Mouse (Mus musculus) hindbrain, embryonic 13.5 days (tissue): Measurements from ENCODE around the gene Wasl. TPM values are rescaled to one million over a fixed set of nuclear protein-coding genes. Genes with fewer than 3 reads are reported as not detected.

Experiments used
- ATAC-seq: fragments of 200-750 bp; cut with Nextera tagmentation; 2 replicates; pipeline ENCODE4 v1.8.0; 2017; ENCODE audit warnings: moderate TSS enrichment; ENCODE audit not compliant: low FRiP score
- H3K27ac ChIP-seq: fragments of 300-500 bp; sonication (generic); 2 replicates; pipeline ENCODE4 v1.5.1; 2015; ENCODE audit warnings: inconsistent platforms, mild to moderate bottlenecking, moderate library complexity
- H3K27me3 ChIP-seq: fragments of 300-500 bp; sonication (generic); 2 replicates; pipeline ENCODE4 v1.6.1; 2015; ENCODE audit warnings: mild to moderate bottlenecking, inconsistent platforms
- H3K36me3 ChIP-seq: fragments of 300-500 bp; sonication (generic); 2 replicates; pipeline ENCODE4 v1.6.1; 2015; ENCODE audit warnings: mild to moderate bottlenecking, inconsistent platforms
- H3K4me1 ChIP-seq: fragments of 300-500 bp; sonication (generic); replicated peaks from 2 replicates; pipeline ENCODE4 v1.6.1; 2015; ENCODE audit warnings: inconsistent platforms
- H3K4me2 ChIP-seq: fragments of 300-500 bp; sonication (generic); 2 replicates; pipeline ENCODE4 v1.6.1; 2015; ENCODE audit warnings: inconsistent platforms, mild to moderate bottlenecking, moderate library complexity
- H3K4me3 ChIP-seq: fragments of 300-500 bp; sonication (generic); 2 replicates; pipeline ENCODE4 v1.5.1; 2015; ENCODE audit warnings: mild to moderate bottlenecking, inconsistent platforms
- H3K9ac ChIP-seq: fragments of 300-500 bp; sonication (generic); 2 replicates; pipeline ENCODE4 v1.6.1; 2015; ENCODE audit warnings: mild to moderate bottlenecking, inconsistent platforms
- H3K9me3 ChIP-seq: fragments of 300-500 bp; sonication (generic); 2 replicates; pipeline ENCODE4 v1.6.1; 2016; ENCODE audit warnings: inconsistent platforms
- WGBS: fragments of 180-500 bp; shearing (Covaris S2); methylation state at CpG from one replicate; pipeline ENCODE4 v1.1.7; 2015; 5-methylcytosine and 5-hydroxymethylcytosine counted together
- polyA plus RNA-seq: library from polyadenylated mRNA; unstranded; fragments of >200 nt; fragmentation: Nextera tagmentation; extraction: Ambion mirVana; gene quantifications from 2 replicates; pipeline ENCODE4 v1.2.1, GENCODE M21; 2015

Gene Wasl
- polyA plus RNA-seq, 1 experiment from 2014 or later, result 63.5 TPM

DNA sequence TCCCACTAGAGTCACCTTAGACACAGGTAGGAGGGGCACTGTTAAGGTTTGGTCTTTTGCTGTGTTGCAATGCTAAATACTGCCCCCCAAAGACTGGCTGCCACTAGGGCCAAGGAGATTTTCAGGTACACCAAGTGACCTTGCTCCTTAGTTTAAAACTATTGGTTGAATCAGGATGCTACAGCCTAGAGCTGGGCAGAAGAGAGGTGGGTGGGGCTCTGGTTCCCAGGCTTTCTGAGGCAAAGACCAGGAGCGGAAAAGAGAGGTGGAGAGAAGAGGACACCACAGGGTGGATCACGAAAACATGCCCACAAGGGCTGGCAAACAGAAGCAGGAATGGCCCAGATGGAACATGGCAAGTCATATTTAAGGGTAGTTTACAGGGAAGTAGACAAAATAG, 22.6 kb downstream of the Wasl start:
- H3K4me1 ChIP-seq, result peaks cover 5% of the 10 kb centered on the region; the same call in 1 of the 2 replicates
- no peaks in the 10 kb centered on the region for H3K36me3 ChIP-seq
- H3K27ac ChIP-seq, result no peak overlapping the region
- H3K9me3 ChIP-seq, result no peaks in the 10 kb centered on the region
- H3K4me2 ChIP-seq, result no peak overlapping the region
- no peak for ATAC-seq
- WGBS, result 95% methylated on average over 2 of the region's 2 CpGs
- H3K27me3 ChIP-seq, result no peaks in the 10 kb centered on the region
- H3K4me3 ChIP-seq, result no peak overlapping the region
- H3K9ac ChIP-seq, result no peak overlapping the region

DNA sequence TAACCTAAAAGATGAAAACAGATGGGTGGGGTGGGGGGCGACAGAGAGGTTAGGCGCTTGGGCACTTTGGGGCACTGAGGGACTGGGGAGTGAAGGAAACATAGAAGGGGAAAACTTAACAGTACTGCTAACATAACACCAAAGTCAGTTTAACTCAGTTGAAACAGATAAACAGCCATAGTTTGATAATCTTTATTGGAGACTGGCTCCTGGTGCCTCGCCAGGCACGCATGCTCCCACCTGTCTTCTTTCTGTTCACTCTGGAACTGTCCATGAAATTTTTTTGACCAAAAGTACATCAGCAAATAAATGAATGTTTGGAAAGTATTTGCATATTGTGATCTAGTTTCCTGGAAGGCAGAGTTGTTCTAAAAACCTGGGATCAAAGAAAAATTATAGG, 23.5 kb downstream of the Wasl start:
- H3K9ac ChIP-seq, result no peak overlapping the region
- no peaks in the 10 kb centered on the region for H3K36me3 ChIP-seq
- H3K4me2 ChIP-seq, result no peak overlapping the region
- 97% methylated on average over 4 of the region's 4 CpGs for WGBS
- no peaks in the 10 kb centered on the region for H3K27me3 ChIP-seq
- H3K27ac ChIP-seq, result no peak overlapping the region
- H3K9me3 ChIP-seq, result no peaks in the 10 kb centered on the region
- no peak for ATAC-seq
- H3K4me3 ChIP-seq, result no peak overlapping the region
- H3K4me1 ChIP-seq, result peaks cover 5% of the 10 kb centered on the region; the same call in 1 of the 2 replicates

DNA sequence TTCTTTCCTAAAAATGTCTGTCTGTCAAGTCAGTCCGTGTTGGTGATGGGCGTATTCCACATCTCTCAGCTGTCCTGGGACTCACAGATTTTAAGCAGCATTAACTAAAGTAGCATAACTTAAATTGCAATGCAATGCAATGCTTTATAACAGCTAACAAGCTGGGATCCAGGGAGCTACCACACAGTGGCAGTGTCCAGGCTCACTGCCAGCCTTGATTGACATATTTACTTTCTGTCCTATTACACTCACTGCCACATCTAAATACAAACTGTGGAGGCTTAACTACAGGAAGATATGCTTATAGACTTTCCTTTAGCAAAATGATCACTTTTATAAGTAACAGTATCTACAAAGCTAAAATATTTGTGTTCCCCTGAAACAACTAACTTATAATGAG, 29.0 kb downstream of the Wasl start:
- H3K27me3 ChIP-seq, result no peaks in the 10 kb centered on the region
- 0 out of 2 replicates have a peak, but pooled peaks cover 5% of the 10 kb centered on the region for H3K4me1 ChIP-seq
- no peak overlapping the region for H3K4me3 ChIP-seq
- no peak overlapping the region for H3K4me2 ChIP-seq
- 93% methylated on average over 2 of the region's 2 CpGs for WGBS
- ATAC-seq, result no peak
- peaks cover 11% of the 10 kb centered on the region for H3K36me3 ChIP-seq
- no peaks in the 10 kb centered on the region for H3K9me3 ChIP-seq
- no peak overlapping the region for H3K27ac ChIP-seq
- H3K9ac ChIP-seq, result no peak overlapping the region

DNA sequence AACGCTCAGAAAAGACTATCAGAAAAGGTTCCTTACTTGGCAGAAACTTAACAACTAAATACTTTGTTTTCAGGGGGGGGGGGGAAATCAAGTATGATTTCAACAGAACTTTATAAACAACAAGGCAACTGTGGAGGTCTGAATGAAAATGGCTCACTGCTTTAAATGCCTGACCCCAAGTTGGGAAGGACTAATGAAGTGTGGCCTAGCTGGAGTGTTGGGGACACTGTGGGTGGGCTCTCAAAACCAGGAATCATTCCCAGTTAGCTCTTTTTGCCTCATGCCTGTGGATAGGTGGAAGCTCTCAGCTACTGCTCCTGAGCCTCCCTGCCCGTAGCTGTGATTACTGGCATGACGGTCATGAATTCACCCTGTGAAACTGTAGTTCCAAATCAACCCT, 30.7 kb downstream of the Wasl start:
- Histone ChIP-seq H3K4me3 (no peak overlapping the region), H3K27ac (no peak overlapping the region), H3K9ac (no peak overlapping the region), H3K36me3 (peaks cover 11% of the 10 kb centered on the region), H3K4me2 (no peak overlapping the region), H3K9me3 (no peaks in the 10 kb centered on the region), H3K27me3 (no peaks in the 10 kb centered on the region), H3K4me1 (0 out of 2 replicates have a peak, but pooled peaks cover 5% of the 10 kb centered on the region)
- ATAC-seq, result no peak
- WGBS, result 92% methylated on average over 3 of the region's 3 CpGs

DNA sequence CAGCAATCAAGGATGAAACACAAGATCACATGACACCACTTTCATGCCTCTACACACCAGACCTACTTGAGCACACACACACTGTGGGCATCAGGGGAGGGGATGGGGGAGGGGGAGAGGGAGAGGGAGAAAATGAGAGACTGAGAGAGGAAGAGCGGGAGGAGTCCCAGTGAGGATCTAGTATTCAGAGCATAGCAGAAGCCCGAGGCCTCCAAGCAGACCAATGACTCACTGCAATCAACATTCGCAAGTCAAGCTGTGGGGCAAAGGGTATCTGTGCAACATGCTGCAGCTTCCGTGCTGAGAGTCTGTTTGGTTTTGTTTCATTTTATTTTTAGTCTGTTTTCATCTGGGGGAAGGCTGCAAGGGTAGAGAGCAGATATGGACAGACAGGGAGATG, 32.7 kb downstream of the Wasl start:
- Histone ChIP-seq H3K27me3 (no peaks in the 10 kb centered on the region), H3K4me1 (0 out of 2 replicates have a peak, but pooled peaks cover 5% of the 10 kb centered on the region), H3K9ac (no peak overlapping the region), H3K36me3 (peaks cover 11% of the 10 kb centered on the region), H3K27ac (no peak overlapping the region), H3K4me3 (no peak overlapping the region), H3K9me3 (no peaks in the 10 kb centered on the region), H3K4me2 (no peak overlapping the region)
- WGBS, result 83% methylated on average over 4 of the region's 4 CpGs
- no peak for ATAC-seq

DNA sequence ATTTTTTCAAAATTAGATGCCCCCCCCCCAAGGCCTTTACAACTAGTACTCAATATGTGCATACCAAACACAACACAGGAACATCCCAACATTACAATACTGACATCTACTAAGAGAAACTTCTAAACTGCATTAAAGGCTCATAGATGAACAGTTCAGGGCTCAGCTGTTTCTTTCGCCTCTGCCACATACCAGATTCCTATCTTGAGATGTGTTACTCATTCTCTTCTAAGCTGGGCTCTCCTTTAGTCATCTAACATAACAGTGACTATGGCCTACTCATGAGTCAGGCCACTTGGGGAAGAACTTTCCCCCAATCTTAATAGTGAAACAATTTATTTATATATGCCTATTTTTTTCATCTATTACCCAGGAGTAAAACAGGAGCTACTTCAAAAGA, 36.3 kb downstream of the Wasl start:
- 77% methylated on average over 1 of the region's 1 CpGs for WGBS
- peaks cover 17% of the 10 kb centered on the region for H3K36me3 ChIP-seq
- ATAC-seq, result no peak

DNA sequence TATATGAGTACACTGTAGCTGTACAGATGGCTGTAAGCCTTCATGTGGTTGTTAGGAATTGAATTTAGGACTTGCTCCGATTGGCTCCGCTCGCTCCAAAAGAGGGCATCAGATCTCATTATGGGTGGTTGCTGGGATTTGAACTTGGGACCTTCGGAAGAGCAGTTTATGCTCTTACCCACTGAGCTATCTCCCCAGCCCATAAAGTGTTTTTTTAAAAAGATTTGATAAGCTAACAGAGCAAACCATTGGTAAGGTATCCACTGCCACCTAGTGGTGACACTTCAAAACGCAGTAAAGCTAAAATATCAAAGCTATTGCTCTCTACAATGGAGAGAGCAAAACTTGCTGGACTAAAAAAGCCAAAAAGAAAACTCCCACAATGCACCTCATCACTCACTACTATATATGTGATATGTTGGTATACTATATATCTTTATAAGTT, 37.2 kb downstream of the Wasl start:
- no peak overlapping the region for H3K9ac ChIP-seq
- peak; percentile 63 for ATAC-seq

More for the DNA sequence above, 36.3 kb downstream of the Wasl start:
- Histone ChIP-seq H3K27ac (no peak overlapping the region), H3K4me3 (no peak overlapping the region), H3K4me2 (no peak overlapping the region), H3K9me3 (no peaks in the 10 kb centered on the region), H3K9ac (no peak overlapping the region), H3K4me1 (0 out of 2 replicates have a peak, but pooled peaks cover 5% of the 10 kb centered on the region), H3K27me3 (no peaks in the 10 kb centered on the region)

DNA sequence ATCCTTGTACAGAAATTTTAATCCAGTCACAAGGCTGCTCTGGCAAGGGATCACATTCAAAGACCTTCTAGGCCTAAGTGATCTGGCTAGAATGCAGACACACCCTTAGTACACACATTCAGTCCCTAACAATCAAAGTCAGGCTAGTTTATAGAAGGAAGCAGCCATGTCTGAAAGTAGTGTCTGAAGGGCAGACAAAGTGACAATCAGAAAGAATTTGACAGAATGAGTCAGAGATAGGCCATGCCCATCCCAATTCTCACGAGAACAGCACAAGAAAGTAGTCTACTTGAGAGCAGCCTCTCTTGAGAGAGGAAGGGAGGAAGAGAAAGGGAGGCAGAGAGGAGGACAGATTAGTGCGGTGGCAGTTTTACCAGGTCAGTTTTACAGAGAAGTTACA, 42.7 kb downstream of the Wasl start:
- WGBS, result 91% methylated on average over 2 of the region's 2 CpGs
- no peaks in the 10 kb centered on the region for H3K9me3 ChIP-seq
- no peak overlapping the region for H3K9ac ChIP-seq
- ATAC-seq, result no peak
- H3K27me3 ChIP-seq, result no peaks in the 10 kb centered on the region
- peaks cover 36% of the 10 kb centered on the region for H3K36me3 ChIP-seq
- H3K4me1 ChIP-seq, result no peaks in the 10 kb centered on the region
- H3K27ac ChIP-seq, result no peak overlapping the region
- H3K4me2 ChIP-seq, result no peak overlapping the region
- H3K4me3 ChIP-seq, result no peak overlapping the region

More for the DNA sequence above, 37.2 kb downstream of the Wasl start:
- no peaks in the 10 kb centered on the region for H3K27me3 ChIP-seq
- WGBS, result 73% methylated on average over 5 of the region's 5 CpGs
- peaks cover 16% of the 10 kb centered on the region for H3K36me3 ChIP-seq
- no peaks in the 10 kb centered on the region for H3K9me3 ChIP-seq
- H3K4me2 ChIP-seq, result no peak overlapping the region
- H3K4me3 ChIP-seq, result no peak overlapping the region
- H3K4me1 ChIP-seq, result 0 out of 2 replicates have a peak, but pooled peaks cover 5% of the 10 kb centered on the region
- H3K27ac ChIP-seq, result no peak overlapping the region

DNA sequence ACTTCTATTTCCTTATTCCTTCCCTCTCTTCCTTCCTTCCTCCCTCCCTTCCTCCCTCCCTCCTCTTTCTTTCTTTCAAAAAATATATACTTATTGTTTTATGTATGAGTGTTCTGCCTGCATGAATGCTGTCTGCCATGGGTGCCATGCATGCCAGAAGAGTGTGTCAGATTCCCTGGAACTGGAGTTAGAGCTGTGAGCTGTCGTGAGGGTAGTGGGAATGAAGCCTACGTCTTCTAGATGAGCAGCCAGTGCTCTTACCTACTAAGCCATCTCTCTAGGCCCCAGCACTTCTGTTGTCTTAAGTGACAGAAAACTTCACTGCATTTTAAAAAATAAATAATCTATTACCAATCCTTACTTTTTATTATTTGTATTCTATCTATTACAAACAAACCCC, 43.9 kb downstream of the Wasl start:
- Histone ChIP-seq H3K4me2 (no peak overlapping the region), H3K27me3 (no peaks in the 10 kb centered on the region), H3K9me3 (no peaks in the 10 kb centered on the region), H3K27ac (no peak overlapping the region), H3K4me3 (no peak overlapping the region), H3K9ac (no peak overlapping the region), H3K36me3 (peaks cover 40% of the 10 kb centered on the region), H3K4me1 (no peaks in the 10 kb centered on the region)
- whole genome bisulfite sequencing, result 90% methylated on average over 2 of the region's 2 CpGs
- no peak for ATAC-seq

DNA sequence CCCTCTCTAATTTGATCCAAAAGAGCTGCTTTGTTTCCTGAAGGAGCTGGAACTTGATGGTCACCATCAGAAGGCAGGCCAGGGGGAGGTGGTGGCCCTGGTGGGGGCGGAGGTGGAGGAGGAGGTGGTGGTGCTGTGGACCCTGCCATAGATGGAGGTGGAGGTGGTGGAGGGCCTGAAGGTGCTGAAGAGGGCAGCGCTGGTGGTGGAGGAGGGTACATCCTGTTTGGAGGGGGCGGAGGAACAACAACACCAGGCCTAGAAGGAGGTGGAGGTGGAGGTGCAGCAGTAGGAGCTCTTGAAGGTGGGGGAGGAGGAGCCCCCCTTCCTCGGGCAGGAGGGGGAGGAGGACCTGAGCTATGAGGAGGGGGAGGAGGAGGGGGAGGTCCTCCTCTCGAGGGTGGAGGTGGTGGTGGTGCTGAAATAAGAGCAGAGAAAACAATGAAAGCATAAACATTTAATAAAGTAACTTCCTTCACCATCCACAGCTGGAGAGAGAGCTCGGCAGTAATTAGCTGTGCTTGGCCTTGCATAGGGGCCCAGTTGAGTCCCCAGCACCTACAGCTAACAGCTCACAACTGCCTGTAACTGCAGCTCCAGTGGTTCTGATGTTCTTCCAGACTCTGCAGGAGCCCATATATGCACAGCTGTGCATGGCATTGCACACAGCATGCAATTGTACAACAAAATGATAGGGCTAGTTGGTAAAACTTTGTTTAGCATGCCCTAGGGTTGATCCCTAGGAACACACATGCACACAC, 45.3 kb downstream of the Wasl start:
- no peak; the same call in 1 of the 2 replicates for ATAC-seq
- Histone ChIP-seq H3K9me3 (no peaks in the 10 kb centered on the region), H3K4me3 (no peak overlapping the region), H3K4me1 (no peaks in the 10 kb centered on the region), H3K36me3 (peaks cover 46% of the 10 kb centered on the region), H3K27ac (no peak overlapping the region), H3K9ac (no peak overlapping the region), H3K27me3 (no peaks in the 10 kb centered on the region), H3K4me2 (no peak overlapping the region)
- 73% methylated on average over 6 of the region's 6 CpGs for WGBS

DNA sequence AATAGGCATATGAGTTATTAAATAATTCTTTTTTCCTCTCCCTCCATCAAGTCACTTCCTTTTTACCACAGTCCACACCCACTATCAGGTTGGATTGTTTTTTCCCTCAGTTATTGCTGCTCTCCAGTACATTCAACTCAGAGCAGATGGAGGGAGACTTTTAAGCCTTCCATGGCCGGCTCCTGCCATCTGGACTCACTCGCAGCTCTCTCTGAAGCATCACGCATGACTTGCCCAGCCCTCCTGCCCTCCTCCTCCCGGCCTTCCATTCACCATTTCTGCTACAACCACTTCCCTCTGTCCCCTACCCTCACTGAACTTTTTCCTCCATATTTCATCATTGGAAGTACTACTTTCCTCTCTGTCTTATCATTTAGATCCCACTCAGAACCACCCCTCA, 48.1 kb downstream of the Wasl start:
- no peaks in the 10 kb centered on the region for H3K27me3 ChIP-seq
- no peak overlapping the region for H3K4me2 ChIP-seq
- no peak overlapping the region for H3K9ac ChIP-seq
- H3K4me3 ChIP-seq, result no peak overlapping the region
- ATAC-seq, result no peak
- WGBS, result 75% methylated on average over 4 of the region's 4 CpGs
- no peaks in the 10 kb centered on the region for H3K9me3 ChIP-seq
- no peak overlapping the region for H3K27ac ChIP-seq
- H3K36me3 ChIP-seq, result peaks cover 52% of the 10 kb centered on the region
- H3K4me1 ChIP-seq, result no peaks in the 10 kb centered on the region

DNA sequence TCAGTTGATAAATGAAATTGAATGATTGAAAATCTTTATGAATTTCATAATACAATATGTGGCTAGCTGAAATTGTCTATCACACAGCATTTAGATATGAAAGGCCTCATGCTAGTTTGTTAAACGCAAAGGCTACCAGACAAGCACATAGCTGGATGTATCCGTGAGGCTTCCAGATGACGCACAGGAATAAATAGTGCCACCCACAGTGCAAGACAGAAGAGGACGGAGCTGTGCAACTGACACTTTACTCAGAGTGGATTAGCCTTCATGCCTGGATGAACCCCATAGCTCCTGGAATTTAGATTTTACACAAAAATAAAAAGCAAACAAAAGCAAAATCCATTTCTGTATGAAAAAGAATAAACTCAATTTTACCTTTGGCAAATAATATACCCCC, 50.9 kb downstream of the Wasl start:
- no peak for ATAC-seq
- Histone ChIP-seq H3K9ac (no peak overlapping the region), H3K9me3 (no peaks in the 10 kb centered on the region), H3K36me3 (peaks cover 44% of the 10 kb centered on the region), H3K27me3 (no peaks in the 10 kb centered on the region), H3K27ac (no peak overlapping the region), H3K4me1 (no peaks in the 10 kb centered on the region), H3K4me2 (no peak overlapping the region), H3K4me3 (no peak overlapping the region)
- WGBS, result 67% methylated on average over 4 of the region's 4 CpGs

DNA sequence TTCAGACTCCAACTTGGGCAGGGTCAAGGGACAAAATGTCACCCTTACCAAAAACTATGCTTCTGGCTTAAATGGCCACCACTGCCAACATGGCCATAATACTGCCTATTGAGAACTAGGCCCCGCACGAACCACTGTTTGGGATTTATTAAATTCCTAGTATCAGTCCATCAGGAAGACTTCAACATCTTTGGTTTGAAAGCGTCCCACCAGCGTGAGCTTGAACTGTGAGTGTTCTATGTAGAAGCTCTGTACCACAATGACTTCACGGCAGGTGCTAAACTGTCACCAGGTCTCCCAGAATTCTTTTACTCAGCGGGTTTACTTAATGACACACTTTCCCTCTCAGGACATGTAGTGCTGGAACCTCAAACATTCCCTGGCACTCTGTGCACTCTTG, 51.5 kb downstream of the Wasl start:
- no peaks in the 10 kb centered on the region for H3K4me1 ChIP-seq

More for the DNA sequence above, 51.5 kb downstream of the Wasl start:
- Histone ChIP-seq H3K4me3 (no peak overlapping the region), H3K36me3 (peaks cover 44% of the 10 kb centered on the region), H3K9ac (no peak overlapping the region), H3K27ac (no peak overlapping the region), H3K4me2 (no peak overlapping the region), H3K27me3 (no peaks in the 10 kb centered on the region), H3K9me3 (no peaks in the 10 kb centered on the region)
- 97% methylated on average over 6 of the region's 6 CpGs for WGBS
- no peak for ATAC-seq
